Mouse (Mus musculus): ENCODE measurements around the gene Btk.
"Not testable (repeated sequence)": the region's sequence is repeated elsewhere in the genome, so short reads cannot be mapped to it uniquely, and the experiment has no call there.

The Btk gene

DNA sequence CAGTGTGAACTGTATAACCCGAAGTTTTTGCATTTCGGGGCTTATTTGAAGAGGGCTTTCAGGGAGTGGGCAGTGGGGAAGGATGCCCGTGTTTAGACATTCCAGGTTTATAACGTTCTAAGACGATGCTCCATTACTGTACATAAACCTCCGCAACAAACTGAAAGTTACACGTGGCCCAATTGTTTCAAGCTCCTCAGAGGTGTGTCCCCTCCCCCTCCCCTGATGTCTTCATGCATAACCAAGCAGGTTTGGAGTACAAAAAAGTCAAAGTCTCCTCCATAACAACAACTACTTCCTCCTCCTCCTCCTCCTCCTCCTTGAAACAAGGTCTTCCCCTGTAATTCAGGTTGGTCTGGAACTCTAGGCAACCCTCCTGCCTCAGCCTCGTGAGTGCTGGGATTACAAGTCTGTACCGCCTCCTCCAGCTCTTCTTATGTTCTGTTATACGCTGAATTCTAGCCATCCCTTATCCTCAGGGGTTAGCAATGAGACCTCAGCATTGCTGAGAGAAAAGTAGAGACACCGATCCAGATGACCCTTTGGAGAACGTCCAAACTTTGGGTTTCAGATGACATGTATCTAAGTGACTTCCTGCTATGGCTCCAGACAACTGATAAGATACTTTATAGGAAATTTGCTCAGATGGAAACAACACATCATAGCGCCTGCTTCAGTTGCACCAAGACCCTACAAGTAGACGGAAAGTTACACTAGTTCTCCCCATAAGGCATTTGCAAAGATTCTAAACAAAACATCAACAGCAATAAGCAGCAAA is 2.7 kb downstream of the Btk start:
- DNase-seq (ENCODE audit: low spot score): no peak

DNA sequence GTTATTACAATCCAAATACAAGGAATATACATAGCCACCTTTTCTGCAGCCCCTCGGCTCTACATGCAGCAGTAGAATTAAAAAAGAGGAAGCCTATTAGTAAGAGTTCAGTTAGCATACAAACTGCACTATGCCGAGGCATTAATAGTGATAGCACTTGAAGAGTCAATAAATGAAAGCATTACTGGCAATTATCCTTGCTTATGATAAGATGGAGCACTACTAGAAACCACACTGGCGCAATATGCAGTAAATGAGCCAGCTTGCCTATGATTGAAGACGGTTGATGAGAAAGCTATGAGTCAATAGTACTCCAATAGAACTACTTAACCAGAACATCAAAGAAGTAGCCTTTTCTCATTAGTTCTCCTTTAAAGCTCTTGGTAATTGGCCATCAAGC is 5.5 kb downstream of the Btk start:
- DNase-seq (ENCODE audit: low spot score): no peak

DNA sequence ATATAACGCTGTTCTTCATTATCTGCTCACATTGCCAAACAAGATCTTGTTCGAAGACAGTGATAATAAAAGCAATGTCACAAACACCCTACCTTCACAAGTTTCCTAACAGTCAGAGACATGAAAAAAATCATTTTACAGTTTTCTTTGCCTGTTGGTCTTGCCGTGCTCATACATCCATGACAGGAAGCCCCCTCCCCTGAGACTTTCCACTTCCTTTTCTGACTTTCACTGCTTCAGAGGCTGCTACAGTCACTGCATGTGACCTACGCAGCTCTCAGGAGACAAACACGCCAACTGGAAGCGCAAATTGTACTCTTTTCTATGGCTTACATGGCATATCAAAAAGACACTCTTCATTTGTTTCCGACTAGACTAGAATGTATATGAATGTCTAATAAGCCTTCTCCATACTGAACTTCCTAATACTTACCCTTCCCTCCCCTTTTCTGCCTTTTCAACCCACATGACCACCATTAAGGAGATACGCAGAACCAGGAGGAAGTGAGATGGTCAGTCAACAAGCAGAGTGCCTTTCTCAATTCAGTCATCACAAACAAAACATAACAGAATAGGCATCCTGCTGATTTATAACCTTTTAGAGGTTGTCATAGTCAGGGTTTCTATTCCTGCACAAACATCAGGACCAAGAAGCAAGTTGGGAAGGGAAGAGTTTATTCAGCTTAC is 16.7 kb downstream of the Btk start:
- DNase-seq (ENCODE audit: low spot score): no peak

DNA sequence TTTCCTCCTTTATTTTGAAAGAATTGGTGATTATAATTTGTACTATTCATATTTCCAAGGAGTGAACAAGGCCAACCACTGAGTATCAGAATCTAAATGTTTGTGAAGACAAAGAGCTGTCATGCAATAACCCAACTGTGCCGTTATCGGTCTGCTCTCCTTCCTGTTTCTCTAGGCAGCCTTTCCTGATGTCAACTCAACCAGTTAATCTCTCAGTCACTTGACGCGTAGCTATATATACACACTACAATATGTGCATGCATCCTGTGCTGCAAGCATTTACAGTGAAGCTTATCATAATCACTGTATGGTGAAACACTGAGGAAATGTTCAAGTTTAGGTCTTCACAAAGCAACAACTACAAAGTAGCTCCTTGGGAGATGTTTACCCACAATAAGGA is 19.0 kb downstream of the Btk start:
- no peak for DNase-seq (ENCODE audit: low spot score)

DNA sequence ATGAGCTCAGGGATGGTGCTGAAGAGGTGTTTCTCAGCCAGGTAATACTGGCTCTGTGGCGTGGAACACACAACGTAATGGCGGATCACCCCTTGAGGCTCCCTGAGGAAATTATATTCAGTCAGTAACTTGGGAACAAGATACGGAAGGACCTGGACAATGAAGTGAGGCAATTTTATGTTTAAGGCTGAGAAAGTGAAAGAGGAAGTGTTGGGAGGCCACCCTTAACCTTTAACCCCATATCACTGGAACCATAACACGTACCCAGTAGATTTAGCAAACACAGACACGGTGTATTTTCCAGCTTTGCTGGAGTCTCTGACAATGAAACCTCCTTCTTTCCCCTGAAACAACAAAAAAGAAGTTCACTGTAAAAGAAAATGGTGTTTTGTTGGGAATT is 28.9 kb downstream of the Btk start:
- DNase-seq (ENCODE audit: low spot score): no peak

DNA sequence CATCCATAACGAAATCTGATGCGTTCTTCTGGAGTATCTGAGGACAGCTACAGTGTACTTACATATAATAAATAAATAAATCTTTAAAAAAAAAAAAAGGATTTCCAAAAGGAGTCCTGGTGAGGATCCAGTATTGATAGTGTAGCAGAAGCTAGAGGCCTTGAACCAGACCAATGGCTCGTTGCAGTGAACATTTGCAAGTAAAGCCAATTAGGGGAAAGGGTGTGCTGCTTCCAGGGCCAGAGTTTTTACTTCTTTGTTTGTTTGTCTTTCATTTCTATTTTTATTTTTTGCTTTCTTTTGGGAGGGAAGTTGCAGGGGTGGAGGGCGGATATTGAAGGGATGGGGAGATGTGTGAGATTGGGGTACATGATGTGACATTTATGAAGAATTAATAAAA is 30.0 kb downstream of the Btk start:
- DNase-seq (ENCODE audit: low spot score): no peak

DNA sequence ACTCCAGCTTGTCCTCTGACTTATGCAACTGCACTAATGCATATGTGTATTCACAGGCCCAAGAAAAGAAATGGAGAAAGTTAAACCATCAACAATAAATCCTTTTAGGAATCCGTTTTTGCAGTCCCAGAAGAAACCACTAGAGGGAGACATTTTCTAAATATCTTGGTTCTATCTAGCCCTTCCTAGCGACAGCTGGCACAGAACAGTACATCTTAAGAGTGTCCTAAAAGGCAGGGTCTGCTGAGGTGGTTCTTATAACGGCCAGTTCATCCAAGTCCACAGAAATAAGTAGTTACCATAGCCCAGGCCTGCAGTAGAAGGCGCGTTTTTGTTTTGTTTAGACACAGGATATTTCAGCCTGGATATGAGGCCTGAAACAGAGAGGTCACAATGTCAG is 32.5 kb downstream of the Btk start:
- peak; percentile 3 for DNase-seq (ENCODE audit: low spot score)

DNA sequence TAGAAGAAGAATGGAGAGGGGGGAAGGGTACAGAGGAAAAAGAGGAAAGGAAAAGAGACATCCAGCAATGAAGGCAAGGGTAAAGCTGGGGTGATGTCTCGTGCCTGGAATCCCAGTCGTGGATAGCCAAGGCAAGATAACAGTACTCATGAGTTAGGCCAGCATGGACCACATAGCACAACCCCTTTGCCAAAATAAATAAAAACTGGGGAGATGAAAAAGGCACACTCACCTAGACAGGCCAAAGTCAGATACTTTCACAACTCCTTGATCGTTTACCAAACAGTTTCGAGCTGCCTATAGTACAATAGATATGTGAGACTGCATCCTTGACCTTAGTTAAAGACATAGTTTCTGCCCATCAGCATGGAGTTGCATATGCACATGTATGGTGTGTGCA is 36.0 kb downstream of the Btk start:
- no peak for DNase-seq (ENCODE audit: low spot score)

DNA sequence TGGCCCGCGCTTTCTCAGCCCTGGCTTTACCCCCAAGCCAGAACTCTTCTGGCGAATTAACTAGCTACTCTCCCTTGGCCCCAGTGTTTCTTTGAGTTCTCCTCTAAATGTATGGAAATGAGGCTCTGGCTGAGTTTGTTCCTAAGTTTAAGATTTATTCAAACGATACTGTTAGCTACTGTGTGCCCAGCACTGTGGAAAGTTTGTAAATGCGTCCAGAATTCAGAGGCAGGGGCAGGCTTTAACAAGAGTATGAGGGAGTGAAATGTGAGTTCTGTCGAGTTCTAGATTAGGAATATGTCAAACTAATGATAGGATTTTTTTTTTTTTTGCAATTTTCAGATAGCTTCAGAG is 41.4 kb downstream of the Btk start:
- no peak for DNase-seq (ENCODE audit: low spot score)

DNA sequence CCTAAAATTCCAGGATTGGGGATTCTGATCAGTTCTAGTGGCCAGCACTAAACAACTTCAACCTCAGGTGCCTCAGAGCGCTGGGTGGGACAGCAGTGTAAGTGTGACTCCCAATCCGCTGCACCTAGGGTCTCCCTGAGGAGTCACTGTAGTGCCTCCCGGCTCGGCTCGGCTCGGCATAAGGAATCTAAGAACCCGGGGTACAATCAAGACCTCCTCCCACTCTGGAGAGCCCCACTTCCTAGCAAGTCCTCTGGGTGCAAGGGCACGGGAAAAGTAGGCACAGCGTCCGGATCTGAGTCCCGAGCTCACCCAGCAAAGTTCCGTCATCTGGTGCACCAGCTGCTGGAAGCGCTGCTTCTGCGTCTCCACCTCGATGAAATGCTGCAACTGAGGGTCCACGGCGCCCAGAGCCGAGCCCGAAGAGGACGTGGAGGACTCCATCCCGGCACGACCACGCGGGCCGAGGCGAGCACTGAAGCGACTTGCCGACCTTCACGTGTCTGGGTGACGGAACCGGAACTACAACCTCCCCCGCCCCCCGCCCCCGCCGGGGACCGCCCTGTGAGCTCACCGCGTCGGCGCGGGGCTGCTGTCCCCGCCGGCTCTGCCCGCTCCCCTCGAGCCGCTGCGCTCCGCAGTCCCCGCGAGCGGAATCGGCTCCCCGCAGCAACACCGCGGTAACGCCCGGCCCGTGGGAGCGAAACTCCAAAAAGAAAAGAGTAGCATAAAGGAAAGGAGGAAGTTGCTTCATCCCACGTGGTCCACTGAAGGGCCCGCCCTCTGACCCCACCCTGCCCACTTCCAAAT is 42.0 kb downstream of the Btk start, which contains the start of gene Timm8a1:
TSS of gene Timm8a1 (minus strand) at position 721 of the 810 bp plus-strand sequence.
- peak; percentile 32 for DNase-seq (ENCODE audit: low spot score)

DNA sequence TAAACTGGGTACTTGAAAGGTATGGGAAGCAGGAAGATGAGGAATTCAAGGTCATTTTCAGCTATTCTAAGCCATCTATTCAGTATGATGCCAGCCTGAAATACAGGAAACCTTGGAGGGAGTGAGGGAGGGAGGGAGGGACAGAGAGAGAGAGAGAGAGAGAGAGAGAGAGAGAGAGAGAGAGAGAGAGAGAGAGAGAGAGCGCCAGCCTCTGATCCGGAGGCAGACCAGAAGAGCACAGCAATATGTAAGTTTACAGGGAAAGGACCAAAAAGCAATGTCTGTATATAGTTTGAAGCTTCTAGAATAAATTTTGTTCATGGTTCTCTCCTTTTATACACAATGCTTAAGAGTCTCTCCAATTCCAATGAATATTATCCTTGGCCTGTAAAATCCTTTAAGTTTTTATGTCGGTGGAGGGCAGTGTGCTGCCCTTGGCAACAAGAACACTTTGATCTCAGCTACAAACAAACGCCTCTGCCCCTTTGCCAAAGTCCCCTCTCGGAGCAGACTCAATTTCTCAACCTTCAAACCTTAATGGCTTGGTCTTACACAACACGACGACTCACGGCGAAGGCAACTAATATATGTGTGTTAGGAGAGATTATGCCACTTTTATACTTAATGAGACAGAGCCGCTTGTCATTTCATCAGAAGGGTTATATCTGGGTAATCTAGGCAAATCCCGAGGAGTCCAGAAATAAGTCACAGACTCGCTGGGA is 42.8 kb downstream of the Btk start:
- no peak for DNase-seq (ENCODE audit: low spot score)

DNA sequence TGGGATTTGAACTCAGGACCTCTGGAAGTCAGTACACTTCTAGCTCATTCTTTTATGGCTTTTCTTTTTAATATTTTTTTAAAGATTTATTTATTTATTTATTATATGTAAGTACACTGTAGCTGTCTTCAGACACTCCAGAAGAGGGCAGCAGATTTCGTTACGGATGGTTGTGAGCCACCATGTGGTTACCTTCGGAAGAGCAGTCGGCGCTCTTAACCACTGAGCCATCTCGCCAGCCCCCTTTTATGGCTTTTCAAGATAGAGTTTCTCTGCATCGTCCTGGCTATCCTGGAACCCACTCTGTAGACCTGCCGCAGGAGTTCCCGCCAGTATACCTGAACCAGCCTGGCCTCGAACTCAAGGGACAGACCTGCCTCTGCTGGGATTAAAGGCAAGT is 43.6 kb downstream of the Btk start:
- DNase-seq (ENCODE audit: low spot score): not testable (repeated sequence)

DNA sequence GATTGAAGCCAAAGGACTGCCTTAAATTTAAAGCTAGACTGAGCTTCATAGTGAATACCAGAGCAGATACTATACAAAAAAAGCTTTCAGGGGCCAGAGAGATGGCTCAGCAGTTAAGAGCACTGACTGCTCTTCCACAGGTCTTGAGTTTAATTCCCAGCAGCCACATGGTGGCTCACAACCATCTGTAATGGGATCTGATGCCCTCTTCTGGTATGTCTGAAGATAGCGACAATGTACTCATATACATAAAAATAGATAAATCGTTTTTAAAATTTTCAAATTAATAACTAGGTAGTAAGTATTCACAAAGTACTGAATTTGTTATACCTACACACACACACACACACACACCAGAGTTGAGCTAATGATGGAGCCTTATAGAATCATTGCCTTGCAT is 50.0 kb downstream of the Btk start:
- DNase-seq (ENCODE audit: low spot score): no peak

DNA sequence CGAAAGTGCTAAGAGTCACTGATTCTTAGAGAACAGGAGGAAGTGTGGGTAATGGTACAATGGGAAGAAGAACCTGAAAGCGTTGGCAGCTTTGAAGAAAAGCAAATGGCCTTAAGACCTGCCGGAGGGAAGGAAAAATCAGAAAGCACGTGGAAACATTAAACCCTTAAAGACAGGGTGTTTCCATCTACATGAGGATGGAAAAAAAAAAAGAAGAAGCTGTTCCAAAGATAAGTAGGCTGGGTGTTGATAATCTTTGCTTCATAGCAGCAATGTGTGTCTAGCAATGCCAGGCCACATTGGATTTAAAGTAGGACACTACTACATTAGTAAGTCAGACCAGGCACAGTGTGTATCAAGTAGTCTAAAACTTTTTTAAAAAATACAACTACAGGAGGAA is 58.1 kb downstream of the Btk start:
- DNase-seq (ENCODE audit: low spot score): no peak

DNA sequence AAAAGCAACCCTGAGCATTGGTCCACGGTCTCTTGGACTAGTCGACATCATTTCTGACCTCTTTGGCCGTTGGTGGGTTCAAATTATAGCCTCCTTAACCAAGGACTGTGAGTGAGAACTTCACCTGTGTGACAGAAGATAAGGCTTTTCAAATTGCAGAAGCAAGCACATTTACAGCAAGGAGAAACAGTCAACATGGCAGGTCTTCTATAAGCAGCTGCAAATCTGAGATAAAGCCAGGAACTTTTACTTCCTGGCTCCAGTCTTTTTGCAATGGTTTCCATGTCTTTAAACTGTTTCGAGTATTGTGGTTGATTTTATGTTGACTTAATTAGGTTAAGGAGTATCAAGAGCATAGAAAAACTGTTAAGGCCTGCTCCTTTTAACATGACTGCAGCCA is 59.6 kb downstream of the Btk start:
- no peak for DNase-seq (ENCODE audit: low spot score)

DNA sequence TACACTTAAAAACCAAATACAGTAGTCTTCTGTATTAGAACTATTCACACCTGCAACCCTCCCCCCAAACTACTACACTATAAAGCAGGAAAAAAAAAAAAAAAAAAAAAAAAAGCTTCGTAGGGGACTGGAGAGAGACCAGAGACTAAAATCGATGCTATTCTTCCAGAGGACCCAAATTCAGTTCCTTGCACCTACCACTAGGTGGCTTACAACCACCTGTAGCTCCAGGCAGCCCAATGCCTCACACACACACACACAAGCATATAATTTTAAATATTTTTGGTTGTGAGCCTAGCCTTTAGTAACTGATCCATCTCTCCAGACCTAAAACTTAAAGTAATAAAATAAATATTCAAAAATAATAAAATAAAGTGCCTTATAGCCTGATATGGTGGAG is 73.9 kb downstream of the Btk start:
- DNase-seq (ENCODE audit: low spot score): no peak

DNA sequence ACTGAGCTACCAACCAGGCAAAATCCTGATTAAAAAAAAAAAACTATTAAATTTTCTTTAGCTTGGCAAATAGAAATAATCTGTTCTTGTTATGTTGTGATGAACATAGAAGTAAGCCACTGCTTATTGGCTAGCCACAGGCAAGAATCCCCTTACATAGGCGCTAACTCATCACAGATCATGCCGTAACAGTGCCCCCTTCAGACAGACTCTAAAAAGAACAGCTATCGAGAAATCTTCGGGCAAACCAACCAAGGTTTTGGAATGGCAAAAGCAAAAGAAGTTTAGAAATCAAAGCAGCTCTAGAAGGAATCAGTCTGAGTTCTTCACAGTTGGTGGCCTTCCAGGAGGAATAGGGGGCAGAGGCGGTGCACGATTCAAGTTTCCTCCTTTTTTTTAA is 75.4 kb downstream of the Btk start:
- DNase-seq (ENCODE audit: low spot score): no peak

DNA sequence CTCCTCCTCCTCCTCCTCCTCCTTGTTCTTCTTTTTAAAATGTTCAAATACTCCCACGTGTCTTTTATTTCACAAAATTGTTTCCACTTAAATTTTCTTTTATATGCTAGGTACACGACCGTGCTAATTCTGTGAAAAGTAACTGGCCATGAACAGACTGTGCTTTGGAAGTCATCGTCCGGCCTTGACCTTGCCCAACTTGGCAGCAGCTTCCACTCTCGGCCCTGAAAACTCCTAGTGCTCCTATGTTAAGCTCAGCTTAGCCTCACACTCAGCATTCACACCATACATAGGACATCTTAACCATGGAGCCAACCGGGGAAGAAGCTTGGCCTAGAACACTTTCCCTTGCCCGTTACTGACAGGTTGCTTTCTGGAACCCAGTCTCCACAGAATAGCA is 82.7 kb downstream of the Btk start:
- DNase-seq (ENCODE audit: low spot score): no peak

Measured in urinary bladder, postnatal 14 days (tissue).